ENCODE assay signal across 27 mouse cellular contexts in genomic region chr9:12945476-12945875, GRCm38 (mm10).
"Had no signal": no experiment of that assay in that cellular context is flagged by ENCODE, and none has a peak within 500 bp of the region (broad histone marks: within the 10 kb centered on the region; RNA-seq: fewer than 3 reads in every experiment).

No protein-coding gene starts in this region.

- ATAC-seq: hindbrain, embryonic 16.5 days; intestine, embryonic 16.5 days; liver, embryonic 12.5 days had no signal

- H3K36me3 ChIP-seq: heart, embryonic 13.5 days; heart, embryonic 15.5 days; kidney, embryonic 15.5 days; limb, embryonic 13.5 days; limb, embryonic 15.5 days; liver, embryonic 12.5 days had no signal

- H3K4me3 ChIP-seq: heart, adult 2 months; heart, embryonic 13.5 days; heart, embryonic 15.5 days; kidney, embryonic 15.5 days; limb, embryonic 13.5 days; limb, embryonic 15.5 days; liver, embryonic 12.5 days had no signal

- H3K4me1 ChIP-seq: heart, embryonic 13.5 days; heart, embryonic 15.5 days; kidney, embryonic 15.5 days; limb, embryonic 13.5 days; limb, embryonic 15.5 days; liver, embryonic 12.5 days had no signal

- H3K4me2 ChIP-seq: heart, embryonic 11.5 days; heart, embryonic 13.5 days; heart, embryonic 15.5 days; hindbrain, embryonic 14.5 days; kidney, embryonic 15.5 days; limb, embryonic 13.5 days; limb, embryonic 15.5 days; liver, embryonic 12.5 days had no signal

- DNase-seq: gastrocnemius, postnatal 14 days; gastrocnemius, postnatal 36 days; heart, adult 11 months; heart, adult 2 months; heart, postnatal 14 days; heart, postnatal 36 days; kidney, adult 11 months; kidney, adult 2 months; kidney, adult 9 months; kidney, postnatal 14 days; kidney, postnatal 36 days; layer of hippocampus, adult 9-11 months; layer of hippocampus, postnatal 36 days; left cerebral cortex, postnatal 4 days; lung, adult 18-20 months had no signal

- H3K9ac ChIP-seq: heart, embryonic 13.5 days; heart, embryonic 15.5 days; hindbrain, embryonic 14.5 days; kidney, embryonic 15.5 days; limb, embryonic 13.5 days; limb, embryonic 15.5 days; liver, embryonic 12.5 days; liver, embryonic 14.5 days had no signal

- H3K27ac ChIP-seq: heart, adult 2 months; heart, embryonic 13.5 days; heart, embryonic 15.5 days; hindbrain, embryonic 14.5 days; kidney, embryonic 15.5 days; kidney, postnatal 0 days; limb, embryonic 13.5 days; limb, embryonic 15.5 days; liver, embryonic 12.5 days; liver, embryonic 14.5 days had no signal

- H3K9me3 ChIP-seq: heart, embryonic 13.5 days; heart, embryonic 15.5 days; kidney, embryonic 15.5 days; limb, embryonic 13.5 days; limb, embryonic 15.5 days; liver, embryonic 12.5 days had no signal

- H3K27me3 ChIP-seq: heart, embryonic 13.5 days; heart, embryonic 15.5 days; kidney, embryonic 15.5 days; limb, embryonic 13.5 days; limb, embryonic 15.5 days; liver, embryonic 12.5 days had no signal
